Mouse (Mus musculus) liver, embryonic 16.5 days (tissue): ENCODE results near the gene Gja8. TPM values are rescaled to one million over a fixed set of nuclear protein-coding genes. Genes with fewer than 3 reads are reported as not detected.
A peak's percentile ranks its signal among the peaks of the same experiment; 100 is the strongest.

Experiments
- ATAC-seq: fragments of 200-750 bp; cut with Nextera tagmentation; 2 replicates; pipeline ENCODE4 v1.8.0; 2017; ENCODE audit warnings: low read depth, mild to moderate bottlenecking, moderate number of reproducible peaks, moderate library complexity
- H3K27ac ChIP-seq: fragments of 300-500 bp; sonication (generic); 2 replicates; pipeline ENCODE4 v1.5.1; 2014; ENCODE audit warnings: mild to moderate bottlenecking, low read length
- H3K27me3 ChIP-seq: fragments of 300-500 bp; sonication (generic); 2 replicates; pipeline ENCODE4 v1.6.1; 2014; ENCODE audit warnings: low read depth, low read length, mixed read lengths; ENCODE audit not compliant: control insufficient read depth, insufficient read depth
- H3K36me3 ChIP-seq: fragments of 300-500 bp; sonication (generic); 2 replicates; pipeline ENCODE4 v1.6.1; 2014; ENCODE audit warnings: mild to moderate bottlenecking; ENCODE audit not compliant: control insufficient read depth, insufficient read depth
- H3K4me1 ChIP-seq: fragments of 300-500 bp; sonication (generic); 2 replicates; pipeline ENCODE4 v1.6.1; 2014; ENCODE audit warnings: low read depth, low read length, mixed read lengths; ENCODE audit not compliant: control insufficient read depth
- H3K4me2 ChIP-seq: fragments of 300-500 bp; sonication (generic); 2 replicates; pipeline ENCODE4 v1.6.1; 2014; ENCODE audit warnings: low read depth, low read length, mixed read lengths
- H3K4me3 ChIP-seq: fragments of 300-500 bp; sonication (generic); 2 replicates; pipeline ENCODE4 v1.5.1; 2014; ENCODE audit warnings: low read depth, mild to moderate bottlenecking, low read length
- H3K9ac ChIP-seq: fragments of 300-500 bp; sonication (generic); 2 replicates; pipeline ENCODE4 v1.6.1; 2014; ENCODE audit warnings: low read depth, low read length
- H3K9me3 ChIP-seq: fragments of 300-500 bp; sonication (generic); replicated peaks from 2 replicates; pipeline ENCODE4 v1.6.1; 2016; ENCODE audit warnings: low read length; ENCODE audit not compliant: control insufficient read depth
- WGBS: fragments of 180-500 bp; shearing (Covaris S2); extraction: QIAGEN DNeasy Blood & Tissue Kit; methylation state at CpG from one replicate; pipeline ENCODE4 v1.1.7; 2014; ENCODE audit not compliant: insufficient replicate concordance; 5-methylcytosine and 5-hydroxymethylcytosine counted together
- polyA plus RNA-seq: library from polyadenylated mRNA; unstranded; fragments of >200 nt; fragmentation: Nextera tagmentation; extraction: Ambion mirVana; gene quantifications from 2 replicates; pipeline ENCODE4 v1.2.1, GENCODE M21; 2015

Gene Gja8
- polyA plus RNA-seq, result not detected in 2 replicates

DNA sequence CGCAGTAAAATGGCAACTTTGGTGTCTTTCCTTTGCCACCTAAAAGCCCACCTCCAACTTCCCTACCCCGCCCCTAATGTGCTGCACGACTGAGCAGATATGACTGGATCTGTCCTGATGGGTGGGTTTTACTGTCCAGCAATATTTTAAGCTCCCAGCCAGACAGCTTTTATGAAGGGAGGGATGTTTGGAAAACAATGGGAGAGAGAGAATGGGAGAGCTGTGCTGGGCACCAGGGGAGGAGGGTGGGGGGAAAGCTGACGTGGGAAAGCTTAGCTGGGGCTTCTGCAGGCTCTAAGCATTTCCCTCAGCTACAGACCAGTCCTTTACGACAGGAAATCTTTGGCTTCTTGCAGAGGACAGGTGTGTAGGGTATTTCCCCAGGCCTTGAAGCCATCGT lies at the start of gene Gja8:
TSS of gene Gja8 (minus strand) at position 101 of the 400 bp plus-strand sequence.
- Histone ChIP-seq H3K4me1 (no peaks in the 10 kb centered on the region), H3K4me3 (no peak within 1 kb of the TSS), H3K9ac (no peak within 1 kb of the TSS), H3K4me2 (no peak within 1 kb of the TSS), H3K27me3 (no peaks in the 10 kb centered on the region), H3K36me3 (no peaks in the 10 kb centered on the region), H3K27ac (no peak within 1 kb of the TSS), H3K9me3 (no peaks in the 10 kb centered on the region)
- ATAC-seq, result no peak
- WGBS, result 47% methylated on average over 6 of the region's 6 CpGs

DNA sequence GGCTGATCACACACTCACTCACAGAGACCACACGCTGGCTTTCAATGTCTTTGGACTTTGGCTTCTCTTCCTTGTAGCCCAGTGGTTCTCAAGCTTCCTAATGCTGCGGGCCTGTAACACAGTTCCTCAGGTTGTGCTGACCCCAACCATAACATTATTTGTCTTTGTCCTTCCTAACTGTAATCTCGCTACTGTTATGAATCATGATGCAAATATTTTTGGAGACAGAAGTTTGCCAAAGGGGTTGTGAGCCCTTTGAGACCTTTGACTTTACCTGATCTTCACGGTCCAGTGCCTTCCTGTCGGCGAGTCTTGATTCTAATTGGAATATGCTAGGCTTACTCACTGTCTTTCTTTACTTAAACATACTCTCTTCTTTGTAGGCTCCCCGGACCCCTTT lies 48.6 kb upstream of the Gja8 start:
- ATAC-seq, result no peak
- no peaks in the 10 kb centered on the region for H3K36me3 ChIP-seq
- H3K9me3 ChIP-seq, result no peaks in the 10 kb centered on the region
- H3K4me3 ChIP-seq, result no peak overlapping the region
- no peak overlapping the region for H3K27ac ChIP-seq
- H3K4me1 ChIP-seq, result no peaks in the 10 kb centered on the region
- no peak overlapping the region for H3K9ac ChIP-seq
- WGBS, result 65% methylated on average over 7 of the region's 7 CpGs
- H3K27me3 ChIP-seq, result no peaks in the 10 kb centered on the region
- no peak overlapping the region for H3K4me2 ChIP-seq

DNA sequence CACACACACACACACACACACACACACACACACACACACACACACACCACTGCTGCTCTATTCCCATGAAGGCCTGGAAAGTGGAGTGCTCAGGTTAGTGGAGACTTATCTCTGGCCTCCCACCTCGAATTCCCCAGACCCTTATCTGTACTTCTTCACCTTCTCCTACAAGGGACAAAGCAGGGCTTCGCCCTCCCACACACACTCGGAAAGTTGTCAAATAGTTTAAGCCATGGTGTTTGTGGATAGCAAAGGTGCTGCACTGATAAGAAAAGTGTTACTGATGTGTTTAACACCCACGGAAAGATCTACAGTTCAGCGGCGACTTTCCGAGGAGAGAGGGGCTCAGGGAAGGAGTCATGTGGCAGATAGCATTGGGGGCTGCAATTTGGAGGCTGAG lies 45.2 kb upstream of the Gja8 start:
- H3K27me3 ChIP-seq, result no peaks in the 10 kb centered on the region
- no peaks in the 10 kb centered on the region for H3K36me3 ChIP-seq
- no peaks in the 10 kb centered on the region for H3K9me3 ChIP-seq
- H3K4me1 ChIP-seq, result no peaks in the 10 kb centered on the region
- no peak overlapping the region for H3K4me3 ChIP-seq
- ATAC-seq, result no peak
- H3K9ac ChIP-seq, result no peak overlapping the region
- 8% methylated on average over 7 of the region's 7 CpGs for WGBS
- H3K27ac ChIP-seq, result no peak overlapping the region
- H3K4me2 ChIP-seq, result no peak overlapping the region

- no peaks in the 10 kb centered on the region for H3K36me3 ChIP-seq
- H3K27ac ChIP-seq, result no peak overlapping the region
- ATAC-seq, result no peak
- H3K4me3 ChIP-seq, result no peak overlapping the region
- no peaks in the 10 kb centered on the region for H3K27me3 ChIP-seq
- no peaks in the 10 kb centered on the region for H3K4me1 ChIP-seq
- H3K4me2 ChIP-seq, result no peak overlapping the region
- H3K9me3 ChIP-seq, result no peaks in the 10 kb centered on the region
- H3K9ac ChIP-seq, result no peak overlapping the region
- 56% methylated on average over 12 of the region's 12 CpGs for WGBS
Measured at GRCm38 (mm10) chr3:96963088-96964034, 37.5 kb upstream of the Gja8 start.

- WGBS, result 11% methylated on average over 8 of the region's 8 CpGs
- Histone ChIP-seq H3K4me1 (no peaks in the 10 kb centered on the region), H3K27me3 (no peaks in the 10 kb centered on the region), H3K36me3 (no peaks in the 10 kb centered on the region), H3K4me2 (no peak overlapping the region), H3K9me3 (no peaks in the 10 kb centered on the region), H3K9ac (no peak overlapping the region), H3K27ac (no peak overlapping the region), H3K4me3 (no peak overlapping the region)
- ATAC-seq, result no peak
Measured at GRCm38 (mm10) chr3:96960597-96960996, 34.8 kb upstream of the Gja8 start.

DNA sequence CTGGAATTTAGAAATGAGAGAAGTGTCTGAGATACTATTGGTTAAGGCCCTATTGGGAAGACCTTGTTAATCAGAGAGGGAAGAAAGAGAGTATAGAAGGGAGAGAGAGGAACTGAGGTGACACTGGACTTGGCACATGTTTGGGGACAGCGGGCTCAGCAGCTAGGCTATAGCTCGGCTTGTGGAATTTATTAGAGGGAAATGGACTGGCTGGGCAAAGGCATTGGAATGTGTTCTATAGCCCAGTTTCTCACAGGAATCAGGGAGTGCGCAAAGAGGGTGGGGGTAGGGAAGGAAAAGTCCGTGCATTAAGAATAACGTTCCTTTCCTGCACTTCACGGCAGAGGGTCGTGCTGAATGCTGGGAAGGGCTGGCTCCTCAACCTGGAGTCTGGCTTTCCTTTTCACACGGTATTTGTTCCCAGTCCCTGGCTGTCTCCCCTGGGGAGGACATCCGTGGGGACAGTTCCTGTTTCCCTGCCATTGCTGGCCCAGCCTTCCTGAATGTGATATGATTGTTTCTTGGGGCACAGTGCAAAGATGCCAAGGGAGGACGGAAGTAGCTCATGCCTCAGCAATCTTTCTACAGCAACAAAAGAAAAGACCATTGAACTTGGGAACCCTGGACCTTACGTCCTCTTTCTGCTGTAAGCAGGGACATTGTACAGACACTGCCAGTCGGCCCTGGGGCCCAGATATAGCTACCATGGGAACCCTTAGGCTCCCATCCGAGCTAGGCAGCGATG lies 27.8 kb upstream of the Gja8 start:
- no peak overlapping the region for H3K27ac ChIP-seq
- H3K27me3 ChIP-seq, result no peaks in the 10 kb centered on the region
- no peak overlapping the region for H3K4me3 ChIP-seq
- no peaks in the 10 kb centered on the region for H3K36me3 ChIP-seq
- no peaks in the 10 kb centered on the region for H3K4me1 ChIP-seq
- no peak overlapping the region for H3K4me2 ChIP-seq
- no peak overlapping the region for H3K9ac ChIP-seq
- H3K9me3 ChIP-seq, result no peaks in the 10 kb centered on the region
- 33% methylated on average over 14 of the region's 14 CpGs for WGBS
- ATAC-seq, result peak; percentile 24; the same call in 1 of the 2 replicates

DNA sequence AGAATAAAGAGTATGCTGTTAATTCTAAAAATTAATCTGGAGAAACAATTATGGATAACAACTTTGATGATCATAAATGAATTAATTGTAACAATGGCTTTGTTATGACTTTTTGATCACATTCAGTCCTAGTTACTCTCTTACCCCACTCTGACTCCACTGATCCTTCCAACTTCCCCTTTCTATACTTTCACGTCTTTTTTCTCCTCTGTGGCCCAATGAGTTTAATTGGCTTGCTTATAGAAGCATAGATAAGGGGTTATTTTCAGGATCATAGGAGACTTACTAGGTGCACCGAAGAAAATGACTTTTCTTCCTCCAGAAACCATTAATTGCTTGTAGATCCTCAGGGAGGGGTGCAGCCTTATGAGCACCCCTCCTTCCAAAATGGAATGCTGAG lies 16.9 kb upstream of the Gja8 start:
- no peak overlapping the region for H3K27ac ChIP-seq
- no peak for ATAC-seq
- no peak overlapping the region for H3K4me2 ChIP-seq
- no peaks in the 10 kb centered on the region for H3K36me3 ChIP-seq
- 47% methylated on average over 2 of the region's 2 CpGs for WGBS
- no peaks in the 10 kb centered on the region for H3K4me1 ChIP-seq
- no peaks in the 10 kb centered on the region for H3K27me3 ChIP-seq
- no peaks in the 10 kb centered on the region for H3K9me3 ChIP-seq
- H3K9ac ChIP-seq, result no peak overlapping the region
- no peak overlapping the region for H3K4me3 ChIP-seq

- 8% methylated on average over 11 of the region's 11 CpGs for WGBS
- H3K9ac ChIP-seq, result no peak overlapping the region
- no peak overlapping the region for H3K4me2 ChIP-seq
- H3K27me3 ChIP-seq, result no peaks in the 10 kb centered on the region
- no peaks in the 10 kb centered on the region for H3K36me3 ChIP-seq
- no peaks in the 10 kb centered on the region for H3K4me1 ChIP-seq
- H3K27ac ChIP-seq, result no peak overlapping the region
- H3K4me3 ChIP-seq, result no peak overlapping the region
- H3K9me3 ChIP-seq, result no peaks in the 10 kb centered on the region
- no peak for ATAC-seq
Measured at GRCm38 (mm10) chr3:96938738-96939137, 12.9 kb upstream of the Gja8 start.

- Histone ChIP-seq H3K4me1 (no peaks in the 10 kb centered on the region), H3K9me3 (no peaks in the 10 kb centered on the region), H3K4me3 (no peak overlapping the region), H3K9ac (no peak overlapping the region), H3K4me2 (no peak overlapping the region), H3K27ac (no peak overlapping the region), H3K36me3 (no peaks in the 10 kb centered on the region), H3K27me3 (no peaks in the 10 kb centered on the region)
- 32% methylated on average over 5 of the region's 5 CpGs for WGBS
- no peak for ATAC-seq
Measured at GRCm38 (mm10) chr3:96937606-96938005, 11.8 kb upstream of the Gja8 start.
